Mouse (Mus musculus): ENCODE results near the gene Iqcf4.

- TF ChIP-seq CTCF (IDR thresholded peaks at IDR 0.05; ENCODE audit: borderline replicate concordance, extremely low read depth, insufficient read depth, insufficient read length), result no peak
- TF ChIP-seq POLR2A (IDR thresholded peaks at IDR 0.05; ENCODE audit: borderline replicate concordance, extremely low read depth, insufficient read depth, insufficient read length, poor library complexity, severe bottlenecking), result no peak
Measured at GRCm38 (mm10) chr9:106573366-106573765, 2.6 kb upstream of the Iqcf4 start.
